Mouse (Mus musculus): Measurements from ENCODE around the gene Zcchc14.

The Zcchc14 gene

DNA sequence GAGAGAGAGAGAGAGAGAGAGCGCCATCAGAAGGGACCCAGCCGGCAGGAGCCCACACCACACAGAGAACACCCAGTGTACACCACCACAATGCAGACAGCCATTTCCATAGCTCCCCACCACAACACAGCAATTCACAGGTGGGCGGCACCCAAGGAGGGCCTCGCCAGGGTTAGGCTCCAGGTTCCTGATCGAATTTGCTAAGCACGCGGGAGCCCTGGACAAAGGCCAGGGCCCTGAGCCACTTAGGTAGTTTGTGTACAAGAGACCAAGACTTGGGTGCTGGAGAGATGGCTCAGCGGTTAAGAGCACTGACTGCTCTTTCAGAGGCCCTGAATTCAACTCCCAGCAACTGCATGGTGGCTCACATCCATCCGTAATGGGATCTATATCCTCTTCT, 100.2 kb downstream of the Zcchc14 start:
- DNase-seq (ENCODE audit: extremely low spot score), result no peak

GRCm38 (mm10) chr8:121551065-121551985, 101.4 kb downstream of the Zcchc14 start:
- DNase-seq (ENCODE audit: extremely low spot score), result no peak

DNA sequence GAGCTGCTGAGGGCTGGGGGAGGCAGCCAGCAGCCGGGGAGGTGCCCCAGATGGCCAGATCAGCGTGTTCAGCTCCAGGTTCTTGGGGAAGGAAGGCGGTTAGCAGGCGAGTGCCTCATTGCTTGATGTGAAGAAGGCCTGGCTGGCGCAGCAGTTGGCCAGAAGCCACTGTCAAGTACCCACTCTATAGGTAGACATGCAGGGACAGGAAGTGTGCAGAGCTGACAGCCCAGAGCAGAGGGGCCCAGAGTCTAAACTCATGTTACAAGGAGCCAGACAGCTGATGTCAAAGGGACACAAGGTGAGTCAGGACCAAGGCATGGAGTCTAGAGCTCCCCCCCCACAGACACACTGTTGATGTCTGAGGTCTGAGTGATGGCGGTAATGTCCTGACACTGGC, 102.6 kb downstream of the Zcchc14 start:
- DNase-seq (ENCODE audit: extremely low spot score), result no peak
